Mouse (Mus musculus): ENCODE results near the gene Slc35d3. TPM values are rescaled to one million over a fixed set of nuclear protein-coding genes. Genes with fewer than 3 reads are reported as not detected.

Gene Slc35d3
- total RNA-seq, 1 experiment, result 0.67 TPM

- no peak for DNase-seq (ENCODE audit: low read depth, low spot score)
- Histone ChIP-seq H3K27ac (ENCODE audit: insufficient read depth, low read depth, low read length, poor library complexity, severe bottlenecking) (no peak overlapping the region), H3K4me3 (ENCODE audit: insufficient read depth in 1 of 2, low read depth in 1 of 2, low read length in 2 of 2, poor library complexity in 1 of 2, severe bottlenecking in 1 of 2) (no peak overlapping the region), H3K36me3 (ENCODE audit: control insufficient read depth, insufficient read depth, low read length, poor library complexity, severe bottlenecking) (peaks cover 2% of the 10 kb centered on the region; the same call in 1 of the 2 replicates), H3K4me1 (ENCODE audit: control insufficient read depth in 2 of 2, insufficient read depth in 2 of 2, low read length in 2 of 2, poor library complexity in 1 of 2) (peaks cover 0 to 10% of the 10 kb centered on the region in 2 experiments; a peak in 1 of 4 replicates), H3K9me3 (ENCODE audit: control insufficient read depth, insufficient read depth, low read depth, low read length) (no peaks in the 10 kb centered on the region), H3K9ac (ENCODE audit: insufficient read depth, low read depth, low read length, poor library complexity, severe bottlenecking) (no peak overlapping the region)
- TF ChIP-seq HCFC1 (IDR thresholded peaks at IDR 0.05; ENCODE audit: borderline replicate concordance, insufficient read depth, low read length), result no peak
- no peak for TF ChIP-seq ZC3H11A (IDR thresholded peaks at IDR 0.05; ENCODE audit: borderline replicate concordance, low read depth, low read length)
- no peak for TF ChIP-seq CHD2 (IDR thresholded peaks at IDR 0.05; ENCODE audit: low read depth, low read length)
- in situ Hi-C loops (cut with MboI; ENCODE audit: low sequenced_read_pairs in 2 of 2, unreplicated experiment in 2 of 2), result no loop called here
Measured at GRCm38 (mm10) chr10:19880437-19880836, 29.2 kb upstream of the Slc35d3 start.

DNA sequence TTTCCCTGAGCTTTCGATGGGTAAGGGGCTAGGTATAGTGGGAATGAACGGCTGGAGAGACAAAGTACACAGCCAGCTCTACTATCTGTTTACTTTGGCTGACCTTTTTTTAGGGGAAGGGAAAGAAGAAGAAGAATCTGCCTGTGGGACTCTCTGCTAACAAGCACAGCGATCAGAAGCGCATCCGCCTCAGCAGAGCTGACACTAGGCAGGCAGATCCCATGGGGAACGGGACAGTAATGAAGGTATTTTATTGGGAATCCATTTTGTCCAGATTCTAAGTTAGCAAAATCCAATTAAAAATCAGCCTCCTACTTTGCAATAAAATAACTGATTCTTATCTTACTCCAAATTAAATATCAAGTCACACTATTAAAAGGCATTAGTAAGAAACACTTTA is 27.9 kb upstream of the Slc35d3 start:
- Histone ChIP-seq H3K4me3 (ENCODE audit: insufficient read depth in 1 of 2, low read depth in 1 of 2, low read length in 2 of 2, poor library complexity in 1 of 2, severe bottlenecking in 1 of 2) (no peak overlapping the region), H3K4me1 (ENCODE audit: control insufficient read depth in 2 of 2, insufficient read depth in 2 of 2, low read length in 2 of 2, poor library complexity in 1 of 2) (peaks cover 0 to 5% of the 10 kb centered on the region in 2 experiments; a peak in 1 of 4 replicates), H3K27ac (ENCODE audit: insufficient read depth, low read depth, low read length, poor library complexity, severe bottlenecking) (no peak overlapping the region), H3K9me3 (ENCODE audit: control insufficient read depth, insufficient read depth, low read depth, low read length) (no peaks in the 10 kb centered on the region), H3K9ac (ENCODE audit: insufficient read depth, low read depth, low read length, poor library complexity, severe bottlenecking) (no peak overlapping the region), H3K36me3 (ENCODE audit: control insufficient read depth, insufficient read depth, low read length, poor library complexity, severe bottlenecking) (peaks cover 2% of the 10 kb centered on the region; the same call in 1 of the 2 replicates)
- DNase-seq (ENCODE audit: low read depth, low spot score), result no peak
- TF ChIP-seq ZC3H11A (IDR thresholded peaks at IDR 0.05; ENCODE audit: borderline replicate concordance, low read depth, low read length), result no peak
- TF ChIP-seq MAFK (IDR thresholded peaks at IDR 0.05; ENCODE audit: insufficient read depth, low read depth, low read length), result no peak
- TF ChIP-seq ZNF384 (IDR thresholded peaks at IDR 0.05; ENCODE audit: low read depth, low read length), result no peak
- no peak for TF ChIP-seq CHD2 (IDR thresholded peaks at IDR 0.05; ENCODE audit: low read depth, low read length)
- TF ChIP-seq HCFC1 (IDR thresholded peaks at IDR 0.05; ENCODE audit: borderline replicate concordance, insufficient read depth, low read length), result no peak
- in situ Hi-C loops (cut with MboI; ENCODE audit: low sequenced_read_pairs in 2 of 2, unreplicated experiment in 2 of 2), result no loop called here

GRCm38 (mm10) chr10:19877679-19878078 is 26.4 kb upstream of the Slc35d3 start:
- in situ Hi-C loops (cut with MboI; ENCODE audit: low sequenced_read_pairs in 2 of 2, unreplicated experiment in 2 of 2), result no loop called here

GRCm38 (mm10) chr10:19877257-19877656 is 26.0 kb upstream of the Slc35d3 start:
- no peak for TF ChIP-seq CHD2 (IDR thresholded peaks at IDR 0.05; ENCODE audit: low read depth, low read length)
- no peak for TF ChIP-seq ZNF384 (IDR thresholded peaks at IDR 0.05; ENCODE audit: low read depth, low read length)
- TF ChIP-seq MAFK (IDR thresholded peaks at IDR 0.05; ENCODE audit: insufficient read depth, low read depth, low read length), result no peak
- TF ChIP-seq ZC3H11A (IDR thresholded peaks at IDR 0.05; ENCODE audit: borderline replicate concordance, low read depth, low read length), result no peak
- no peak for TF ChIP-seq HCFC1 (IDR thresholded peaks at IDR 0.05; ENCODE audit: borderline replicate concordance, insufficient read depth, low read length)
- no peak overlapping the region for H3K9ac ChIP-seq (ENCODE audit: insufficient read depth, low read depth, low read length, poor library complexity, severe bottlenecking)
- H3K9me3 ChIP-seq (ENCODE audit: control insufficient read depth, insufficient read depth, low read depth, low read length), result no peaks in the 10 kb centered on the region
- H3K27ac ChIP-seq (ENCODE audit: insufficient read depth, low read depth, low read length, poor library complexity, severe bottlenecking), result no peak overlapping the region
- H3K4me3 ChIP-seq (ENCODE audit: insufficient read depth in 1 of 2, low read depth in 1 of 2, low read length in 2 of 2, poor library complexity in 1 of 2, severe bottlenecking in 1 of 2), result no peak overlapping the region
- no peaks in the 10 kb centered on the region for H3K36me3 ChIP-seq (ENCODE audit: control insufficient read depth, insufficient read depth, low read length, poor library complexity, severe bottlenecking)
- H3K4me1 ChIP-seq (ENCODE audit: control insufficient read depth in 2 of 2, insufficient read depth in 2 of 2, low read length in 2 of 2, poor library complexity in 1 of 2), result no peaks in the 10 kb centered on the region; a peak in 1 of 4 replicates
- in situ Hi-C loops (cut with MboI; ENCODE audit: low sequenced_read_pairs in 2 of 2, unreplicated experiment in 2 of 2), result no loop called here
- no peak for DNase-seq (ENCODE audit: low read depth, low spot score)

More at GRCm38 (mm10) chr10:19877679-19878078, 26.4 kb upstream of the Slc35d3 start:
- DNase-seq (ENCODE audit: low read depth, low spot score), result no peak
- TF ChIP-seq ZC3H11A (IDR thresholded peaks at IDR 0.05; ENCODE audit: borderline replicate concordance, low read depth, low read length) (no peak), CHD2 (IDR thresholded peaks at IDR 0.05; ENCODE audit: low read depth, low read length) (no peak), HCFC1 (IDR thresholded peaks at IDR 0.05; ENCODE audit: borderline replicate concordance, insufficient read depth, low read length) (no peak), MAFK (IDR thresholded peaks at IDR 0.05; ENCODE audit: insufficient read depth, low read depth, low read length) (no peak), ZNF384 (IDR thresholded peaks at IDR 0.05; ENCODE audit: low read depth, low read length) (no peak)
- H3K36me3 ChIP-seq (ENCODE audit: control insufficient read depth, insufficient read depth, low read length, poor library complexity, severe bottlenecking), result no peaks in the 10 kb centered on the region
- no peak overlapping the region for H3K27ac ChIP-seq (ENCODE audit: insufficient read depth, low read depth, low read length, poor library complexity, severe bottlenecking)
- H3K9ac ChIP-seq (ENCODE audit: insufficient read depth, low read depth, low read length, poor library complexity, severe bottlenecking), result no peak overlapping the region
- H3K9me3 ChIP-seq (ENCODE audit: control insufficient read depth, insufficient read depth, low read depth, low read length), result no peaks in the 10 kb centered on the region
- H3K4me3 ChIP-seq (ENCODE audit: insufficient read depth in 1 of 2, low read depth in 1 of 2, low read length in 2 of 2, poor library complexity in 1 of 2, severe bottlenecking in 1 of 2), result no peak overlapping the region
- no peaks in the 10 kb centered on the region; a peak in 1 of 4 replicates for H3K4me1 ChIP-seq (ENCODE audit: control insufficient read depth in 2 of 2, insufficient read depth in 2 of 2, low read length in 2 of 2, poor library complexity in 1 of 2)

- no peaks in the 10 kb centered on the region for H3K9me3 ChIP-seq (ENCODE audit: control insufficient read depth, insufficient read depth, low read depth, low read length)
Measured at GRCm38 (mm10) chr10:19876669-19877068, 25.4 kb upstream of the Slc35d3 start.

More at GRCm38 (mm10) chr10:19876669-19877068, 25.4 kb upstream of the Slc35d3 start:
- DNase-seq (ENCODE audit: low read depth, low spot score), result no peak
- TF ChIP-seq ZNF384 (IDR thresholded peaks at IDR 0.05; ENCODE audit: low read depth, low read length) (no peak), HCFC1 (IDR thresholded peaks at IDR 0.05; ENCODE audit: borderline replicate concordance, insufficient read depth, low read length) (no peak), MAFK (IDR thresholded peaks at IDR 0.05; ENCODE audit: insufficient read depth, low read depth, low read length) (no peak), CHD2 (IDR thresholded peaks at IDR 0.05; ENCODE audit: low read depth, low read length) (no peak), ZC3H11A (IDR thresholded peaks at IDR 0.05; ENCODE audit: borderline replicate concordance, low read depth, low read length) (no peak)
- Histone ChIP-seq H3K27ac (ENCODE audit: insufficient read depth, low read depth, low read length, poor library complexity, severe bottlenecking) (no peak overlapping the region), H3K4me3 (ENCODE audit: insufficient read depth in 1 of 2, low read depth in 1 of 2, low read length in 2 of 2, poor library complexity in 1 of 2, severe bottlenecking in 1 of 2) (no peak overlapping the region), H3K9ac (ENCODE audit: insufficient read depth, low read depth, low read length, poor library complexity, severe bottlenecking) (no peak overlapping the region), H3K4me1 (ENCODE audit: control insufficient read depth in 2 of 2, insufficient read depth in 2 of 2, low read length in 2 of 2, poor library complexity in 1 of 2) (no peaks in the 10 kb centered on the region; a peak in 1 of 4 replicates), H3K36me3 (ENCODE audit: control insufficient read depth, insufficient read depth, low read length, poor library complexity, severe bottlenecking) (no peaks in the 10 kb centered on the region)
- in situ Hi-C loops (cut with MboI; ENCODE audit: low sequenced_read_pairs in 2 of 2, unreplicated experiment in 2 of 2), result no loop called here
